ENCODE assay signal across 8 mouse cellular contexts in genomic region chr17:28144241-28144640, GRCm38 (mm10). TPM values are rescaled to one million over a fixed set of nuclear protein-coding genes. Genes with fewer than 3 reads are reported as not detected.
DNase-seq lines count a peak whose midpoint lies in the region; ATAC-seq lines count a peak whose summit lies in the region.
"Had no signal": no experiment of that assay in that cellular context is flagged by ENCODE, and none has a peak within 500 bp of the region (broad histone marks: within the 10 kb centered on the region; RNA-seq: fewer than 3 reads in every experiment).

No protein-coding gene starts in this region.

- 8% methylated on average over 6 of the region's 6 CpGs for WGBS in liver, embryonic 11.5 days
- WGBS in forebrain, embryonic 13.5 days = 11% methylated on average over 6 of the region's 6 CpGs
- WGBS in limb, embryonic 10.5 days = 4% methylated on average over 6 of the region's 6 CpGs
- 12% methylated on average over 6 of the region's 6 CpGs for WGBS in neural tube, embryonic 14.5 days

- H3K27me3 ChIP-seq in liver, embryonic 11.5 days (replicated peaks; ENCODE audit: control insufficient read depth, insufficient read depth, low read length) = peaks cover 86% of the 10 kb centered on the region
- peaks cover 15% of the 10 kb centered on the region for H3K27me3 ChIP-seq in forebrain, embryonic 13.5 days
- H3K27me3 ChIP-seq in limb, embryonic 10.5 days (ENCODE audit: low read depth, poor library complexity, severe bottlenecking) = peaks cover 23% of the 10 kb centered on the region; the same call in 1 of the 2 replicates
- H3K27me3 ChIP-seq in neural tube, embryonic 14.5 days (ENCODE audit: control insufficient read depth, insufficient read depth, low read length) = peaks cover 2% of the 10 kb centered on the region; the same call in 1 of the 2 replicates

- H3K27ac ChIP-seq in liver, embryonic 11.5 days (ENCODE audit: low read depth, low read length) = no peak overlapping the region
- no peak overlapping the region for H3K27ac ChIP-seq in forebrain, embryonic 13.5 days
- peak overlapping the region; percentile 97 for H3K27ac ChIP-seq in limb, embryonic 10.5 days
- H3K27ac ChIP-seq in neural tube, embryonic 14.5 days (ENCODE audit: low read depth, low read length) = no peak overlapping the region

- no peaks in the 10 kb centered on the region for H3K9me3 ChIP-seq in liver, embryonic 11.5 days (ENCODE audit: control insufficient read depth, low read length)
- no peaks in the 10 kb centered on the region for H3K9me3 ChIP-seq in forebrain, embryonic 13.5 days (replicated peaks)
- no peaks in the 10 kb centered on the region for H3K9me3 ChIP-seq in limb, embryonic 10.5 days (replicated peaks)
- no peaks in the 10 kb centered on the region for H3K9me3 ChIP-seq in neural tube, embryonic 14.5 days (ENCODE audit: control insufficient read depth, low read length)

- H3K4me3 ChIP-seq in liver, embryonic 11.5 days (ENCODE audit: low read depth, low read length) = no peak overlapping the region; the same call in 1 of the 2 replicates
- H3K4me3 ChIP-seq in forebrain, embryonic 13.5 days = peak overlapping the region; percentile 71
- peak overlapping the region; percentile 89 for H3K4me3 ChIP-seq in limb, embryonic 10.5 days
- H3K4me3 ChIP-seq in neural tube, embryonic 14.5 days (ENCODE audit: low read depth, low read length) = peak overlapping the region; percentile 24

- H3K4me1 ChIP-seq in liver, embryonic 11.5 days (replicated peaks; ENCODE audit: control insufficient read depth, insufficient read depth, low read length) = peaks cover 50% of the 10 kb centered on the region
- peaks cover 68% of the 10 kb centered on the region for H3K4me1 ChIP-seq in forebrain, embryonic 13.5 days
- H3K4me1 ChIP-seq in limb, embryonic 10.5 days = peaks cover 92% of the 10 kb centered on the region
- H3K4me1 ChIP-seq in neural tube, embryonic 14.5 days (ENCODE audit: control insufficient read depth, insufficient read depth, low read length) = peaks cover 33% of the 10 kb centered on the region

- no peak overlapping the region for H3K9ac ChIP-seq in liver, embryonic 11.5 days (ENCODE audit: low read depth, low read length)
- H3K9ac ChIP-seq in forebrain, embryonic 13.5 days = peak overlapping the region; percentile 55
- peak overlapping the region; percentile 33; the same call in 1 of the 2 replicates for H3K9ac ChIP-seq in neural tube, embryonic 14.5 days (replicated peaks; ENCODE audit: low read depth, low read length)

- no peaks in the 10 kb centered on the region for H3K36me3 ChIP-seq in liver, embryonic 11.5 days (ENCODE audit: control insufficient read depth, insufficient read depth, low read length)
- H3K36me3 ChIP-seq in forebrain, embryonic 13.5 days (ENCODE audit: poor library complexity, severe bottlenecking) = no peaks in the 10 kb centered on the region
- H3K36me3 ChIP-seq in limb, embryonic 10.5 days = peaks cover 21% of the 10 kb centered on the region; the same call in 1 of the 2 replicates
- no peaks in the 10 kb centered on the region for H3K36me3 ChIP-seq in neural tube, embryonic 14.5 days (ENCODE audit: control insufficient read depth, insufficient read depth, low read length)

- no peak for DNase-seq in liver, embryonic 11.5 days (ENCODE audit: low spot score)
- DNase-seq in liver = no peak
- peak; percentile 35 for DNase-seq in limb, embryonic 10.5 days (ENCODE audit: low spot score)
- DNase-seq in c-Kit-positive CD71-positive TER-119-positive erythroid progenitor cells, embryonic 14.5 days (ENCODE audit: low spot score) = no peak
- no peak for DNase-seq in frontal cortex, postnatal 14 days (ENCODE audit: low spot score in 2 of 2)
- DNase-seq: cerebellum, adult 9-10 months had no signal

- ATAC-seq in liver, embryonic 11.5 days (replicated peaks; ENCODE audit: low FRiP score) = no peak
- no peak for ATAC-seq in forebrain, embryonic 13.5 days
- no peak for ATAC-seq in neural tube, embryonic 14.5 days (ENCODE audit: low read depth)

- H3K4me2 ChIP-seq in liver, embryonic 11.5 days = peak overlapping the region; percentile 83
- peak overlapping the region; percentile 89 for H3K4me2 ChIP-seq in forebrain, embryonic 13.5 days
- H3K4me2 ChIP-seq in neural tube, embryonic 14.5 days (ENCODE audit: low read depth, low read length) = peak overlapping the region; percentile 70

RNA-seq across cellular contexts. Expression of gene Scube3, which starts 2.3 kb away (rescaled TPM):
- polyA plus RNA-seq in liver, embryonic 11.5 days (2014; fragmentation: Nextera tagmentation; extraction: Ambion mirVana) = 2.6 TPM in 2 replicates
- polyA plus RNA-seq in forebrain, embryonic 13.5 days (2015; fragmentation: Nextera tagmentation; extraction: Ambion mirVana) = 2.9 and 4.2 TPM in 2 replicates
- polyA plus RNA-seq in limb, embryonic 10.5 days (2016; fragmentation: Nextera tagmentation; extraction: Ambion mirVana) = 10.9 and 11.0 TPM in 2 replicates
- 4.7 and 6.3 TPM in 2 replicates for polyA plus RNA-seq in neural tube, embryonic 14.5 days (2014; fragmentation: Nextera tagmentation; extraction: Ambion mirVana)

RNA-seq across cellular contexts. Expression of gene Zfp523, which starts 32.7 kb away (rescaled TPM):
- 13.3 and 14.6 TPM in 2 replicates for polyA plus RNA-seq in liver, embryonic 11.5 days (2014; fragmentation: Nextera tagmentation; extraction: Ambion mirVana)
- polyA plus RNA-seq in forebrain, embryonic 13.5 days (2015; fragmentation: Nextera tagmentation; extraction: Ambion mirVana) = 32.7 and 34.5 TPM in 2 replicates
- polyA plus RNA-seq in limb, embryonic 10.5 days (2016; fragmentation: Nextera tagmentation; extraction: Ambion mirVana) = 33.6 and 40.2 TPM in 2 replicates
- polyA plus RNA-seq in neural tube, embryonic 14.5 days (2014; fragmentation: Nextera tagmentation; extraction: Ambion mirVana) = 37.6 and 46.1 TPM in 2 replicates
